Mouse (Mus musculus): Measurements from ENCODE around the gene Chrnb1.
A peak's percentile ranks its signal among the peaks of the same experiment; 100 is the strongest.

DNA sequence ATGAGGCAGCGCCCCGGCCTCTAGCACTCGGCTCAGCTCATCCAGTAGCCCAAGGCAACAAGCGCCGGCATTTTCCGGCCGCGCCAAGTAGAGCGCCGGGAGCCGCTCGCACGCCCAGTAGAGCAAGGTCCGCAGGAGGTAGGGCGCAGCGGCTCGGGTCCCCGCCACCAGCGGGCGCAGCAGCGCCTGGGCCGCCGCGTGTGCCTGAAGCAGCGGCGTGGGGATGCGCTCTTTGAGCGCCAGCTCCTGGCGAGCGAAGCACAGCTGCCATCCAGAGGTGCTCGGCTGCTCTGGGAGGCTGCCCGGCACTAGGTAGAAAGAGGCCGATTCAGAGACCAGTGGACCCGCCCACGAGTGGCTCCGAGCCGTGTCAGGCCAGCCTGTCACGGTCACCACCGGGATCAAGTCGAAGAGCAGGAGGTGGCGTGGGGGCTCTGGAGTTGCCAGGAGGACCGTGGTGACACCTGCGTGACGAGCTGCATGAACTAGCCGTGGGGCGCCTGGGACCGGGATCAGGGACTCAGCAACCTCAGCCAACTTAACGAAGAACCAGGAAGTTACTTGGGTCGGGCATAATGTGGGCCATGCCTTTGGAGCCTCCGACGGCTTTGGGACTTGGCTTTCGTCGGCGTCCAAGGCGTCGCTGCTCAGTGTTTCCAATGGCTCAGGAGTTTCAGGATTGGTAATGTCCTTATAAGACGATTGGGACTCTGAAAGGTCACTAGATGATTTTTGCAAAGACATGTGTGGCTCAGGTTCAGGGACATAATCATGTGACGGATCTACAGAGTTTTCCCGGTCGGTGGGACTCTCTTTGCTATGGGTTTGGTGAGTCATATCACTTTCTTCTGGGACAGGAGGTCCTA is 8.3 kb upstream of the Chrnb1 start:
- TF ChIP-seq CTCF (IDR thresholded peaks at IDR 0.05; ENCODE audit: control insufficient read depth, insufficient read depth, low read length) (peak; percentile 65; the same call in 1 of the 2 replicates), POLR2A (IDR thresholded peaks at IDR 0.05; ENCODE audit: borderline replicate concordance, control insufficient read depth, low read depth, low read length) (no peak)

Measured in bone marrow, adult 2 months (tissue).